Comparison of ENCODE assay signal across 8 mouse cellular contexts in the genomic region with DNA sequence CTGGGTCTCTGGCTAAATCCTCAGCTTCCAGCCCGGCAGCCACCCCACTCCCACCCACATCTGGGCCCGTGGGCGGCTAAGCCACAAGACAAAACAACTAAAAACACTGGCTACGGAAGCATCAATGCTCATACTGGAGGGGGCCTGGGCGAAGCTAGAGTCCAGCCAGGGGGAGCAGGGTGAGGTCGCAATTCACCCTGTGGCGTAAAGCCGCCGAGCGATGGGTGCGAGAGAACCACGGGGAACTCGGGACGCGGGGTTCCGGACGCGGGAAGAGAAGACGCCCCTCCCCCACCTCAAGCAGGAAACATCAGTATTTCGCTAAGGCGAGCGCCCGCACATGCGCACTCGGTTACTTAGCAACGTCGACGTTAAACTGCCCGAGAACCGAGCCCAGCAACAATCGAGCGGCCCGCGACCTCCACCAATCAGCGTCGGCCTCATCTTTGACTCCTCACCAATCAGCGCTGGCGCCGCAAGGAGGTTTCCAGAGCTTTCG. TPM values are rescaled to one million over a fixed set of nuclear protein-coding genes. Genes with fewer than 3 reads are reported as not detected.
DNase-seq lines count a peak whose midpoint lies in the region; ATAC-seq and TF ChIP-seq lines count a peak whose summit lies in the region.

A gene (plus strand): TSS at position 445 of the 499 bp plus-strand sequence.

- peak in 1 of 2 experiments; percentile 61; a peak in 1 of 4 replicates for TF ChIP-seq EP300 in MEL (IDR thresholded peaks at IDR 0.05; ENCODE audit: low read depth in 1 of 2, low read length in 2 of 2)

- peaks cover 27% of the 10 kb centered on the region for H3K79me2 ChIP-seq in MEL (ENCODE audit: control insufficient read depth, insufficient read depth, low read length, poor library complexity)

- H3K9ac ChIP-seq in MEL (ENCODE audit: control insufficient read depth, low read depth, low read length, poor library complexity, severe bottlenecking), result peak within 1 kb of the TSS; percentile 90
- peak within 1 kb of the TSS; percentile 88 for H3K9ac ChIP-seq in lung, embryonic 16.5 days (ENCODE audit: low read length)

- peak; percentile 80 to 85 for ATAC-seq in hematopoietic stem cell, adult 5-6 weeks (replicated peaks in 1 of 2; ENCODE audit: insufficient read depth in 1 of 2, low FRiP score in 2 of 2, low TSS enrichment in 1 of 2, low read depth in 1 of 2, poor library complexity in 2 of 2, severe bottlenecking in 2 of 2)
- peak; percentile 98 for ATAC-seq in lung, embryonic 16.5 days (ENCODE audit: low read depth)

- TF ChIP-seq RAD21 in MEL (IDR thresholded peaks at IDR 0.05; ENCODE audit: low read depth, low read length), result no peak

- TF ChIP-seq POLR2A in MEL (IDR thresholded peaks at IDR 0.05; ENCODE audit: control insufficient read depth in 1 of 2, insufficient read depth in 1 of 2, low read depth in 1 of 2, low read length in 2 of 2, poor library complexity in 1 of 2), result peak in 1 of 2 experiments; percentile 85; a peak in 2 of 4 replicates

- DNase-seq in MEL (ENCODE audit: low read depth, low spot score), result peak; percentile 100
- DNase-seq in cerebellum, adult 8-10 months, result peak; percentile 98
- DNase-seq in forelimb bud, embryonic 11.5 days (ENCODE audit: low read depth, low spot score), result peak; percentile 100
- DNase-seq in layer of hippocampus, adult 9-10 months (ENCODE audit: low spot score), result peak; percentile 97
- DNase-seq in ovary, postnatal 10 days (ENCODE audit: low spot score), result peak; percentile 99
- DNase-seq in thymus, postnatal 10 days (ENCODE audit: low spot score in 2 of 2), result peak; percentile 99 to 100

- peaks cover 10 to 23% of the 10 kb centered on the region in 2 experiments for H3K36me3 ChIP-seq in MEL (ENCODE audit: control insufficient read depth in 1 of 2, insufficient read depth in 2 of 2, low read length in 2 of 2)
- peaks cover 16% of the 10 kb centered on the region; the same call in 1 of the 2 replicates for H3K36me3 ChIP-seq in lung, embryonic 16.5 days (ENCODE audit: control insufficient read depth, insufficient read depth, low read length)

- WGBS in lung, embryonic 16.5 days, result under 1% methylated on average over 40 of the region's 40 CpGs

- peak within 1 kb of the TSS; percentile 84 to 88 for H3K4me3 ChIP-seq in MEL (ENCODE audit: control insufficient read depth in 1 of 2, insufficient read depth in 1 of 2, low read depth in 2 of 2, low read length in 2 of 2)
- H3K4me3 ChIP-seq in lung, embryonic 16.5 days (ENCODE audit: low read length), result peak within 1 kb of the TSS; percentile 70

- peak within 1 kb of the TSS; percentile 94 for H3K27ac ChIP-seq in MEL (ENCODE audit: control insufficient read depth, low read depth, low read length)
- peak within 1 kb of the TSS; percentile 96 for H3K27ac ChIP-seq in lung, embryonic 16.5 days (ENCODE audit: low read length)

- H3K27me3 ChIP-seq in MEL (ENCODE audit: control insufficient read depth in 1 of 2, insufficient read depth in 2 of 2, low read length in 2 of 2), result no peaks in the 10 kb centered on the region
- no peaks in the 10 kb centered on the region for H3K27me3 ChIP-seq in lung, embryonic 16.5 days (ENCODE audit: control insufficient read depth, insufficient read depth, low read depth, low read length)

- no peaks in the 10 kb centered on the region for H3K9me3 ChIP-seq in MEL (replicated peaks; ENCODE audit: insufficient read depth, low read length)
- no peaks in the 10 kb centered on the region for H3K9me3 ChIP-seq in lung, embryonic 16.5 days (ENCODE audit: control insufficient read depth, low read length)

- H3K4me2 ChIP-seq in lung, embryonic 16.5 days (ENCODE audit: low read depth, low read length), result peak within 1 kb of the TSS; percentile 89

- H3K4me1 ChIP-seq in MEL (ENCODE audit: control insufficient read depth in 1 of 2, insufficient read depth in 2 of 2, low read length in 2 of 2), result peaks cover 0 to 14% of the 10 kb centered on the region in 2 experiments; a peak in 3 of 4 replicates
- peaks cover 24% of the 10 kb centered on the region for H3K4me1 ChIP-seq in lung, embryonic 16.5 days (replicated peaks; ENCODE audit: control insufficient read depth, insufficient read depth, low read length)

- no peak for TF ChIP-seq CTCF in MEL (IDR thresholded peaks at IDR 0.05 in 2 of 3, conservative IDR thresholded peaks at IDR 0.05 in 1 of 3; ENCODE audit: control insufficient read depth in 1 of 3, insufficient read depth in 1 of 3, low read depth in 2 of 3, low read length in 3 of 3, poor library complexity in 1 of 3, severe bottlenecking in 1 of 3)

TF ChIP-seq in MEL, 35 proteins besides CTCF, POLR2A, EP300 and RAD21:
- TF ChIP-seq MAFK (IDR thresholded peaks at IDR 0.05; ENCODE audit: borderline replicate concordance, low read depth, low read length) (no peak), GATA1 (IDR thresholded peaks at IDR 0.05; ENCODE audit: low read depth, low read length) (no peak), CHD2 (IDR thresholded peaks at IDR 0.05; ENCODE audit: low read length) (peak; percentile 55; the same call in 1 of the 2 replicates), TBP (IDR thresholded peaks at IDR 0.05; ENCODE audit: low read depth, low read length) (no peak), USF1 (IDR thresholded peaks at IDR 0.05; ENCODE audit: low read depth, low read length) (no peak), ZMIZ1 (IDR thresholded peaks at IDR 0.05; ENCODE audit: low read depth, low read length) (no peak), MEF2A (IDR thresholded peaks at IDR 0.05; ENCODE audit: extremely low read depth, insufficient replicate concordance, low read depth, low read length, poor library complexity, severe bottlenecking) (no peak), TCF12 (IDR thresholded peaks at IDR 0.05; ENCODE audit: low read depth, low read length) (peak; percentile 54; the same call in 1 of the 2 replicates), POLR2AphosphoS5 (IDR thresholded peaks at IDR 0.05; ENCODE audit: borderline replicate concordance, low read depth, low read length) (no peak), ZC3H11A (IDR thresholded peaks at IDR 0.05; ENCODE audit: low read depth, low read length) (no peak), UBTF (IDR thresholded peaks at IDR 0.05; ENCODE audit: borderline replicate concordance, insufficient read depth, low read depth, low read length) (no peak), GABPA (IDR thresholded peaks at IDR 0.05; ENCODE audit: low read depth, low read length) (no peak), MXI1 (IDR thresholded peaks at IDR 0.05; ENCODE audit: low read depth, low read length) (no peak; the same call in 1 of the 2 replicates), ZKSCAN1 (IDR thresholded peaks at IDR 0.05; ENCODE audit: low read depth, low read length) (no peak), MAX (IDR thresholded peaks at IDR 0.05; ENCODE audit: low read length) (peak; percentile 54), TAL1 (IDR thresholded peaks at IDR 0.05; ENCODE audit: low read length) (no peak), MYC (IDR thresholded peaks at IDR 0.05; ENCODE audit: low read depth, low read length) (no peak; the same call in 1 of the 2 replicates), BHLHE40 (IDR thresholded peaks at IDR 0.05; ENCODE audit: borderline replicate concordance, low read depth, low read length) (no peak), ELF1 (IDR thresholded peaks at IDR 0.05; ENCODE audit: low read depth, low read length) (no peak), POLR2AphosphoS2 (IDR thresholded peaks at IDR 0.05; ENCODE audit: low read length) (no peak), SMC3 (IDR thresholded peaks at IDR 0.05; ENCODE audit: low read depth, low read length) (no peak), HCFC1 (IDR thresholded peaks at IDR 0.05; ENCODE audit: low read depth, low read length) (no peak), USF2 (IDR thresholded peaks at IDR 0.05; ENCODE audit: borderline replicate concordance in 1 of 2, insufficient read depth in 1 of 2, low read depth in 1 of 2, low read length in 2 of 2) (no peak), NELFE (IDR thresholded peaks at IDR 0.05; ENCODE audit: low read depth, low read length) (peak; percentile 39; the same call in 1 of the 2 replicates), MYB (IDR thresholded peaks at IDR 0.05; ENCODE audit: low read depth, low read length) (peak; percentile 79), RCOR1 (IDR thresholded peaks at IDR 0.05; ENCODE audit: low read depth, low read length) (no peak), JUND (IDR thresholded peaks at IDR 0.05; ENCODE audit: low read depth, low read length) (no peak), MAZ (IDR thresholded peaks at IDR 0.05; ENCODE audit: low read depth, low read length) (no peak), E2F4 (IDR thresholded peaks at IDR 0.05; ENCODE audit: borderline replicate concordance, low read depth, low read length) (peak; percentile 66; the same call in 1 of the 2 replicates), CHD1 (IDR thresholded peaks at IDR 0.05; ENCODE audit: low read depth, low read length) (no peak), NRF1 (IDR thresholded peaks at IDR 0.05; ENCODE audit: insufficient read depth, low read depth, low read length, poor library complexity, severe bottlenecking) (peak; percentile 94), ZNF384 (IDR thresholded peaks at IDR 0.05; ENCODE audit: low read depth, low read length) (no peak), SIN3A (IDR thresholded peaks at IDR 0.05; ENCODE audit: low read length) (no peak), KAT2A (conservative IDR thresholded peaks at IDR 0.05; ENCODE audit: low read depth, low read length) (no peak), ETS1 (IDR thresholded peaks at IDR 0.05; ENCODE audit: low read depth, low read length) (0 out of 2 replicates have a peak, but pooled peaks have one; percentile 5)
TF ChIP-seq in MEL: peak in this region for 8.

RNA-seq across cellular contexts. Expression of the gene that starts here (rescaled TPM):
- 1,877 and 1,965 TPM in 2 replicates for total RNA-seq in MEL (2012; rRNA removed)
- 1,000 to 10,000 TPM in 1 of 2 experiments, not detected in 1; 1,800 TPM for polyA plus RNA-seq in MEL (2012; ENCODE audit: insufficient read depth in 1 of 2, insufficient read length in 2 of 2, low read depth in 1 of 2, low replicate concordance in 2 of 2, missing spikeins in 1 of 2)
- total RNA-seq in hematopoietic stem cell, adult 5-6 weeks (2017), result 1,136 and 1,520 TPM in 2 replicates
- polyA plus RNA-seq in lung, embryonic 16.5 days (2015; fragmentation: Nextera tagmentation; extraction: Ambion mirVana), result 3,082 and 3,189 TPM in 2 replicates

Comparison
In these comparisons a context has a peak if more than half of its experiments do, and no peak if none do; other contexts are left out.
1. Peak in every context shown above with its lines: DNase-seq, ATAC-seq, H3K4me3 ChIP-seq and H3K27ac ChIP-seq.